Mouse (Mus musculus) brown adipose tissue, adult 24 weeks (tissue): ENCODE results near the gene Tacr3. TPM values are rescaled to one million over a fixed set of nuclear protein-coding genes. Genes with fewer than 3 reads are reported as not detected.

Source experiments
- H3K27ac ChIP-seq: fragments of 200-500 bp; replicated peaks from 2 replicates; pipeline ENCODE4 v1.5.1; 2012; ENCODE audit warnings: low read depth, mild to moderate bottlenecking, low read length
- H3K4me1 ChIP-seq: fragments of 200-500 bp; 2 replicates; pipeline ENCODE4 v1.6.1; 2012; ENCODE audit warnings: low read length, mixed read lengths; ENCODE audit not compliant: control insufficient read depth, insufficient read depth, insufficient read length
- H3K4me3 ChIP-seq: fragments of 200-500 bp; 2 replicates; pipeline ENCODE4 v1.5.1; 2012; ENCODE audit warnings: low read depth, mild to moderate bottlenecking, low read length, moderate library complexity; ENCODE audit not compliant: insufficient read depth
- polyA plus RNA-seq: library from polyadenylated mRNA; stranded (reverse); fragments of >200 nt; gene quantifications from 2 replicates; pipeline ENCODE4 v1.2.4, GENCODE M21; 2012; ENCODE audit not compliant: missing spikeins, insufficient read depth, insufficient read length

Gene Tacr3
- polyA plus RNA-seq, result not detected in 2 replicates

- H3K4me3 ChIP-seq, result no peak within 1 kb of the TSS
Observed at GRCm38 (mm10) chr3:134828875-134829530, at the start of gene Tacr3. Gene Tacr3 (plus strand): TSS chr3:134829007.

GRCm38 (mm10) chr3:134828492-134828874, 324 bp upstream of the Tacr3 start:
- no peak overlapping the region for H3K27ac ChIP-seq
- no peak overlapping the region for H3K4me3 ChIP-seq
- H3K4me1 ChIP-seq, result no peaks in the 10 kb centered on the region; the same call in 1 of the 2 replicates

More at GRCm38 (mm10) chr3:134828875-134829530, at the start of gene Tacr3:
- Histone ChIP-seq H3K4me1 (no peaks in the 10 kb centered on the region; the same call in 1 of the 2 replicates), H3K27ac (no peak within 1 kb of the TSS)

GRCm38 (mm10) chr3:134829531-134829921, 719 bp downstream of the Tacr3 start:
- no peak overlapping the region for H3K4me3 ChIP-seq
- H3K4me1 ChIP-seq, result no peaks in the 10 kb centered on the region; the same call in 1 of the 2 replicates

GRCm38 (mm10) chr3:134851342-134851741, 22.5 kb downstream of the Tacr3 start:
- Histone ChIP-seq H3K4me3 (no peak overlapping the region), H3K27ac (no peak overlapping the region), H3K4me1 (no peaks in the 10 kb centered on the region)

More at GRCm38 (mm10) chr3:134829531-134829921, 719 bp downstream of the Tacr3 start:
- H3K27ac ChIP-seq, result no peak overlapping the region

DNA sequence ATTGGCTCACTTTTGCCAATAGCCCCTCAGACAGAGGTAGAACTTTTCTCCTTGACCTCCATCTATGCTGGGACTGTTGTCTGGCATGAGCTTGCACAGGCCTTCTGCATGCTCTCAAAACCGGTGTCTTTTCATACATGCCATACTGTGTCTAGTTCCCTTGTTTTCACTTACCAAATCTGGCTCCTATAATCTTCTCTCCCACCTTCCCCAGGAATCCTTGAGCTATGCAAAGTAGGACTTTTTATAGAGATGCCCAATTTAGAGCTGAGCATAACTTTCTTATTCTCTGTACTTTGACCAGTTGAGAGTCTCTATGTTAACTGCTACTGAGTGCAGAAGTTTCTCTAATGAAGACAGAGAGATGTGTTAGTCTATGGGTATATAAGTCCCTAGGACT, 48.9 kb downstream of the Tacr3 start:
- Histone ChIP-seq H3K4me1 (no peaks in the 10 kb centered on the region), H3K27ac (no peak overlapping the region), H3K4me3 (no peak overlapping the region)

GRCm38 (mm10) chr3:134895831-134896230, 67.0 kb downstream of the Tacr3 start:
- H3K4me1 ChIP-seq, result no peaks in the 10 kb centered on the region
- H3K27ac ChIP-seq, result no peak overlapping the region
- H3K4me3 ChIP-seq, result no peak overlapping the region

GRCm38 (mm10) chr3:134908890-134909289, 80.1 kb downstream of the Tacr3 start:
- Histone ChIP-seq H3K4me3 (no peak overlapping the region), H3K27ac (no peak overlapping the region), H3K4me1 (no peaks in the 10 kb centered on the region)

DNA sequence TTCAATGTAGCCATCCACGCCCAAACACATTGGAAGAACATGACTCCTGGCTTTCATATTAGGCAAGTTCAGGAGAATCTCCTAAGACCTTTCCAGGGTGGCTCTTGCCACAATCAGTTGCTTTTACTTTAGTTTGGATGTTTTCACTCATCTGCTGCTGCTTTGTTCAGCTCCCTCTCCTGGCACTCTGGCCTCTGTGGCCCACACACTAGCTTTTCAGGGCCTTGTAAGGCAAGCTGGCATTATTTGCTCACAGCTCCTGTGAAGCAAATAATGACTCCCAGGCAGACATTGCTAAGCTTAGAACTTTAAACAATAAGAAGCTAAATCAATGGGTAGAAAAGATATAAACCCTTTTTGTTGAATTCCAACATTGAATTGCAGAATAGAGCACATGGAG, 105.9 kb downstream of the Tacr3 start:
- no peak overlapping the region for H3K4me3 ChIP-seq
- H3K27ac ChIP-seq, result no peak overlapping the region
- H3K4me1 ChIP-seq, result no peaks in the 10 kb centered on the region

DNA sequence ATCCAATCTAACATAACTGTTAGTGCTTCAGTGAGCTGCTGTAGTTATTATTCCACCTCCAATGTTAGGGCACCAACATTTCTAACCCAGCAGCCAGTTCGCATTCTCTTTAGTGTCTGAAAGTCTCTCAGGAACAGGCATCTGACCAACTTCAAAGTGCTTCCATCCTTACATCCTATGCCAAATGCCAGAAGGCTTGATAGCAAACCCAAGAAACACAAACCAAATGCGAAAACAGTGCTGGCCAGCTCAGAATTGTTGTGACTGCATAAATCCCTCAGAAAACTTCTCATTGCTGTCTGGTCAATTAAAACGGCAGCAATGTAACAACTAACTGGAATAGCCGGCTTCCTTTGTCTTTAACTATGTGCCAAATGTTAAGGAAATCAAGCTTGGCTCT, 106.7 kb downstream of the Tacr3 start:
- H3K4me3 ChIP-seq, result no peak overlapping the region
- no peaks in the 10 kb centered on the region for H3K4me1 ChIP-seq
- H3K27ac ChIP-seq, result no peak overlapping the region

- H3K4me1 ChIP-seq, result no peaks in the 10 kb centered on the region
Observed at GRCm38 (mm10) chr3:134963461-134963860, 134.7 kb downstream of the Tacr3 start.

GRCm38 (mm10) chr3:134978902-134979301, 150.1 kb downstream of the Tacr3 start:
- no peaks in the 10 kb centered on the region for H3K4me1 ChIP-seq
- no peak overlapping the region for H3K27ac ChIP-seq
- H3K4me3 ChIP-seq, result no peak overlapping the region

More at GRCm38 (mm10) chr3:134963461-134963860, 134.7 kb downstream of the Tacr3 start:
- no peak overlapping the region for H3K27ac ChIP-seq
- no peak overlapping the region for H3K4me3 ChIP-seq

- H3K27ac ChIP-seq, result no peak overlapping the region
- no peak overlapping the region for H3K4me3 ChIP-seq
- H3K4me1 ChIP-seq, result no peaks in the 10 kb centered on the region
Observed at GRCm38 (mm10) chr3:134980140-134980539, 151.3 kb downstream of the Tacr3 start.
